Mouse (Mus musculus) stomach, postnatal 0 days (tissue): Measurements from ENCODE around the gene Prkag2.

Experiments
- CTCF ChIP-seq: IDR thresholded peaks from 2 replicates; pipeline ENCODE4 v1.5.1; 2016; ENCODE audit warnings: antibody characterized with exemption, low read depth, mild to moderate bottlenecking, moderate library complexity
- EP300 ChIP-seq: optimal IDR thresholded peaks from 2 replicates; pipeline ENCODE3; 2016; ENCODE audit warnings: antibody characterized with exemption

GRCm38 (mm10) chr5:24928816-24929215, 171.6 kb downstream of the Prkag2 start:
- TF ChIP-seq EP300 (no peak), CTCF (no peak)
